Mouse (Mus musculus) neural tube, embryonic 13.5 days (tissue): ENCODE results near the gene Pebp1. TPM values are rescaled to one million over a fixed set of nuclear protein-coding genes. Genes with fewer than 3 reads are reported as not detected.

Experiments
- ATAC-seq: fragments of 200-750 bp; cut with Nextera tagmentation; 2 replicates; pipeline ENCODE4 v1.8.0; 2017; ENCODE audit warnings: low read depth, mild to moderate bottlenecking, moderate TSS enrichment, moderate library complexity
- H3K27ac ChIP-seq: fragments of 300-500 bp; sonication (generic); replicated peaks from 2 replicates; pipeline ENCODE4 v1.5.1; 2015; ENCODE audit warnings: moderate library complexity, mild to moderate bottlenecking, inconsistent platforms
- H3K27me3 ChIP-seq: fragments of 300-500 bp; sonication (generic); 2 replicates; pipeline ENCODE4 v1.6.1; 2015; ENCODE audit warnings: mild to moderate bottlenecking, inconsistent platforms
- H3K36me3 ChIP-seq: fragments of 300-500 bp; sonication (generic); 2 replicates; pipeline ENCODE4 v1.6.1; 2015; ENCODE audit warnings: mild to moderate bottlenecking, inconsistent platforms
- H3K4me1 ChIP-seq: fragments of 300-500 bp; sonication (generic); replicated peaks from 2 replicates; pipeline ENCODE4 v1.6.1; 2015; ENCODE audit warnings: inconsistent platforms
- H3K4me2 ChIP-seq: fragments of 300-500 bp; sonication (generic); 2 replicates; pipeline ENCODE4 v1.6.1; 2015; ENCODE audit warnings: inconsistent platforms, mild to moderate bottlenecking, moderate library complexity
- H3K4me3 ChIP-seq: fragments of 300-500 bp; sonication (generic); 2 replicates; pipeline ENCODE4 v1.5.1; 2015; ENCODE audit warnings: mild to moderate bottlenecking, inconsistent platforms
- H3K9ac ChIP-seq: fragments of 300-500 bp; sonication (generic); 2 replicates; pipeline ENCODE4 v1.6.1; 2015; ENCODE audit warnings: moderate library complexity, mild to moderate bottlenecking, inconsistent platforms
- H3K9me3 ChIP-seq: fragments of 300-500 bp; sonication (generic); 2 replicates; pipeline ENCODE4 v1.6.1; 2016; ENCODE audit warnings: inconsistent platforms
- WGBS: fragments of 180-500 bp; shearing (Covaris S2); methylation state at CpG from one replicate; pipeline ENCODE4 v1.1.7; 2015; 5-methylcytosine and 5-hydroxymethylcytosine counted together
- polyA plus RNA-seq: library from polyadenylated mRNA; unstranded; fragments of >200 nt; fragmentation: Nextera tagmentation; extraction: Ambion mirVana; gene quantifications from 2 replicates; pipeline ENCODE4 v1.2.1, GENCODE M21; 2015

The Pebp1 gene
- 991 and 996 TPM in 2 replicates for polyA plus RNA-seq

DNA sequence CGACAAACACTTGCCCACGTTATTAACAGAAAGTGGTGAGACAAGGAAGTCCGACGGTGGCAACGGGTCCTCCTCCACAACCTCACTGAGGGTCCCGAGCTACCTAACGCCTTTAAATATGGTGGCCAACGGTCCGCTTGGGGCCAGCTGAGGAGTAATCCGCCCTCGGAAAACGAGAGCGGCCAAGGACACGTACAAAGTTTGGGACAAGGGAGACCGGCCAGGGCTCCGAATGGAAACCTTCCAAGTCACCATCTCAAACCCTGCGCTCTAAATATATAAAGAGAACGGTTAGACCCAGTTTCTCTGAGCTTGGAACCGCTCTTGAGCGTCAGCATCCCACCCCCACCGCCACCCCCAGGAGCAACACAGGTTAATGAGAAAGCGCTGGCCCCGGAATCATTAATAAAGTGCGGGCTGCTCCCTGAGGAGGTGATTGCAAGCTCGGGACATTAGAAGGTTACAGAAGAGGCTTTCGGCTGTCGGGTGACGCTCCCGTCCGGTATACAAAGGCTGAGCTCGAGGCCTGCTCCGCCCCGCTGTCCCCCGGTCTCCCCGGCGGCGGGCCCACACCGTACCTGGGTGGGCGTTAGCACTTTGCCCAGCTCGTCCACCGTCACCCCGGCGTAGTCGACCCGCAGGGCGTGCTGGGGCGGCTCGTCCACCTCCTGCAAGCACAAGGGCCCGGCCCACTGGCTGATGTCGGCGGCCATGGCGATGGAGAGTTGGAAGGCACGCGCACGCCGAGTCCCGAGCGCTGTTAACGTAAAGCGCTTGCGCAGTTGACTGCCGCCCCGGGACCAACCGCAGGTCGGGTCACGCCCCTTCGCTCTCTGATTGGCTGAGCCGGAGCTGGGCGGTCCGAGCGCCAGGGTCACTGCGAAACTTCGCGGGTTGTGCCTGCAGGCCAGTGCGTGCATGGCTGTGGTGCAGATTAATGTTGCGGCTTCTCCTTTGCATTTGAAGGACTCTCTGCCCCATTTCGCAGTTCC lies at the start of gene Pebp1:
TSS of gene Pebp1 (minus strand) at position 795 of the 992 bp plus-strand sequence.
- Histone ChIP-seq H3K27me3 (peaks cover 6% of the 10 kb centered on the region; the same call in 1 of the 2 replicates), H3K36me3 (peaks cover 32% of the 10 kb centered on the region), H3K9ac (peak within 1 kb of the TSS; percentile 88), H3K4me2 (peak within 1 kb of the TSS; percentile 82), H3K27ac (peak within 1 kb of the TSS; percentile 62), H3K4me3 (peak within 1 kb of the TSS; percentile 87), H3K9me3 (no peaks in the 10 kb centered on the region), H3K4me1 (peaks cover 42% of the 10 kb centered on the region)
- WGBS: under 1% methylated on average over 77 of the region's 77 CpGs
- peak; percentile 94 for ATAC-seq

DNA sequence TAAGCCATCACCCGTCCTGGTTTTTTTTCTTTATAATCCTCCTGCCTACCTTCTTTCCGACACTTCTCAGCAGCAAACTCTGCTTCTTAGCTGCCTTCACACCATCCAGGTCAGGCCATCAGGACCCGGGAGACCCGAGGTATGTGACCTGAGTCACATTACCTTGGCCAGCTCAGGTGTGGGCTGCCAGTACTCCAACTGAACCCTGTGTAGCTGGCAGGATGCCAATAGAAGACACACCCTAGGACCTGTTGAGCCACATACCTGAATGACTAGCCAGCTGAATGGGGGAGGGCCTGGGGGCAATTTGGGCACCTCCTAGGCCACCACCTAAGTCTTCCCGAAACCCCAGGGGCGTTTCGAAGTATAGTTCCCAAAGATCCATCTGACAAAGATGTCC lies 43.0 kb upstream of the Pebp1 start:
- ATAC-seq: no peak
- 93% methylated on average over 7 of the region's 7 CpGs for WGBS
- Histone ChIP-seq H3K4me2 (no peak overlapping the region), H3K36me3 (no peaks in the 10 kb centered on the region), H3K4me3 (no peak overlapping the region), H3K9ac (no peak overlapping the region), H3K9me3 (no peaks in the 10 kb centered on the region), H3K27me3 (no peaks in the 10 kb centered on the region), H3K4me1 (no peaks in the 10 kb centered on the region), H3K27ac (no peak overlapping the region)

DNA sequence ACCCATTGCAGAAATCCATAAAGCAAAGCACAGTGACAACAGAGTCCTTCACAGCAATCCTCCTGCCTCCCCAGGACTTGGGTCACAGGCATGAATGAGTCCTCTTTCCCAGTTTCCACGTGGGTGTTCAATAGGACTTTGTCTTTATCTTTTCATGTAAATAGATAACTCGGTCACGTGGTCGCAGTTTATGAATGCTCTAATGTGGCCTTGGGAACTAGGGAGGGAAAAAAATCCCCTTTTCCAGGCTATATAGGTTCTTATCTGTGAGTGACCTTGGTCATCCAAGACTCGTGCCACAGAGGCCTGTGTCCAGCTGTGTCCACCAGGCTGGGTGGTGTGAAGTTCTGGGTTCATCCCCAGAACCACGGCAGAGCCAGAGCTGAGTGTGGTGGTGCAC lies 39.0 kb upstream of the Pebp1 start:
- Histone ChIP-seq H3K4me3 (no peak overlapping the region), H3K36me3 (no peaks in the 10 kb centered on the region), H3K27ac (no peak overlapping the region), H3K4me1 (no peaks in the 10 kb centered on the region), H3K27me3 (peaks cover 4% of the 10 kb centered on the region; the same call in 1 of the 2 replicates), H3K4me2 (no peak overlapping the region), H3K9ac (no peak overlapping the region), H3K9me3 (no peaks in the 10 kb centered on the region)
- WGBS: 82% methylated on average over 6 of the region's 6 CpGs
- no peak for ATAC-seq

DNA sequence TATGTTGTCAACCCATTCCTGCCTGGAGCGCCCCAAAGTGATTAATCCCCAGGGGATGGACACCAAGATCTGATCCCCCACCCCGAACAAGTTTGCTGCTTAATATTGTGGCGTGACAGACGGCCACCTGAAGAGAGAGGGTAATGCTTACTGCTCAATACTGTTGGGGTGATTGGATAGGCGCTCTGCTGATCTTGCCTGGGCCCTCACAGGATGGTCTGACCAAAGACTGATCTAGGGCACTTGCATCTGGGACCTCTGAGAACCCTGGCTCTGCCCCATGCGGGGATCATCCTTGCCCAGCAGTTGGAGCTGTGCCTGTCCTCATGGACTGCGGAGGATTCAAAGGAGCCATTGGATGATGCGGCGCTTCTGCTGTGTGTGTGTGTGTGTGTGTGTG lies 36.3 kb upstream of the Pebp1 start:
- Histone ChIP-seq H3K4me3 (no peak overlapping the region), H3K27ac (no peak overlapping the region), H3K9ac (no peak overlapping the region), H3K9me3 (no peaks in the 10 kb centered on the region), H3K4me1 (peaks cover 10% of the 10 kb centered on the region; the same call in 1 of the 2 replicates), H3K36me3 (no peaks in the 10 kb centered on the region), H3K27me3 (peaks cover 23% of the 10 kb centered on the region), H3K4me2 (no peak overlapping the region)
- WGBS: 89% methylated on average over 9 of the region's 9 CpGs
- ATAC-seq: no peak

DNA sequence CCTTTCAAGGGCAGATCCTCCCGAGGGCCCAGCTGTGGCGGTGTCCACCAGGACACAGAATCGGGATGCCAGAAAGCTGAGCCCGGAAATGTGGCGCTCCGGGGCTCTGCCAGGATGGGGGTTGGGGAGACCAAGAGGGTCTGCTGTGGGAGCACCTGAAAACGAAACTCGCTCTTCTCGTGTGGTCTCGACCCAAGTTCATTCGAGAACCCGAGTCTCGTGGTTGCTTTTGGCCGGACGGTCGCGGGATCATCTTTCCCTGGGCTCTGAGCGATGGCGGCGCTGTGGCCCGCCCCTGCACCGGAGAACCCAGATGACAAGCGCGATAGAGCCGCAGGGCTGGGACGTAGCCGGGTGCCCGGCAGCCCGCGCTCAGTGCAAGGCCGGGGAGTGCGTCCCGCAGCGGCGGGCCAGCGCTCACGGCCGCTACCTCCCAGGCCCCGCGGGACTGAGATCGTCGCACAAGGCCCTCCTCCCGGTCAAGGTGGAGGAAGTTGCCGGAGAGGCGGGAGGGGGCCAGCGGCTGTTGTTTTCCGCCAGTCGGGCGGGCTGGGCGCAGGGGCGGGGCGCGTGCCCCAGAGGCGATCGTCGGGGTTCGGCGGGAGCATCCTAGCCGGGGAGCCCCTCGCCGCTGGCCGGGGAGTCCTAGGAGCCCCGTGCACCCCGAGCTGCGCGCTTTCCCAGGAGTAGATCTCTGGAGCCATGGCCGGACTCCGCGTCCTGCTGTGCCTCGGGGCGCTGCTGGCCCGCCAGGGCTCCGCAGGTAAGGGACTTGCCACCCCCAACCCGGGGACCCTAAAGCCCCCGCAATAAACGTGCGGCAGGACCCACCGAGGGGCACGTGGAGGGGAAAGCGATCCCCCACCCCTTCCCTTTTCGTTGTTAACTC lies 31.6 kb upstream of the Pebp1 start, which contains the start of gene Vsig10:
TSS of gene Vsig10 (plus strand) at position 343 of the 889 bp plus-strand sequence.
- under 1% methylated on average over 71 of the region's 81 CpGs for WGBS

DNA sequence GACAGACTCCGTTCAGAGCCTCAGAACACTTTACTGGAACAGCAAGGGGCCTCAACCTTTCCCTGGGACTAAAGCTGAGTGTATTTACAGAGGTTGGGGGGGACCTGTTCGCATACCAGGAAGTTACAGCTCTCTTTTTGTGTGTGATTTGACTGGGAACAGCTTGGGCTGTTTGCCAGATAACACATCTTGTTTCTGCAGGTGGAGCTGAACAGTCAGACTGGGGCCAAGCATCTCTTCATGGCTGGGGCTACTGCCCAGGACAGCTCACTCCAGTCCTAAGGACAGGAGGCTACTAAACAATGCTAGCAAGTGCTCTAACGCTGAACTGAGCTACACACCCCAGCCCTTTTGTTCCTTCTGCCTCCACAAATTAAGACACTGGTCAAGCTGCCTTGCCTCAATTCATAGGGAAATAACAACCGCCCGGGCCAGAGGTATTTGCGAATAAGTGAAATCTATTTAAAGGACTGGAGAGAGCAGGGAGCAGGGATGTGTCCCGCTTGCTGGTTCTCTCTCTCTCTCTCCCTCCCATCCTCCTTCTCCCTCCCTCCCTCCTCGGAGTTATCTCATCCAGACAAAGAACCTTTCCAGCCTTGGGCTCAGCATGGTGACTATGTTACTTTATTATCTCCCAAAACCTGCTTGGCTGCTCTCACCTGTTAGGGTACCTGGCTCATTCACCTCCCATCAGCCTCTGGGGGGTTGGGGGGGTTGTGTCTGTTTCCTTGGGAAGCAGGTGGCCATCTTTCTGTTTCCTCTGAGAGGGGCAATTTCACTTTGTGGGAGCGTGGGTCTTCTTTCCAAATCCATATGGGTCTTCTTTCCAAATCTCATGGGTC lies 27.4 kb upstream of the Pebp1 start:
- peaks cover 16% of the 10 kb centered on the region; the same call in 1 of the 2 replicates for H3K4me1 ChIP-seq
- no peaks in the 10 kb centered on the region for H3K9me3 ChIP-seq
- H3K4me3 ChIP-seq: no peak overlapping the region
- H3K9ac ChIP-seq: no peak overlapping the region
- no peak overlapping the region for H3K27ac ChIP-seq
- no peak for ATAC-seq
- H3K4me2 ChIP-seq: no peak overlapping the region
- H3K36me3 ChIP-seq: no peaks in the 10 kb centered on the region
- WGBS: 14% methylated on average over 9 of the region's 9 CpGs
- peaks cover 24% of the 10 kb centered on the region for H3K27me3 ChIP-seq

More for the DNA sequence above, 31.6 kb upstream of the Pebp1 start, which contains the start of gene Vsig10:
- peak; percentile 87 for ATAC-seq
- peak within 1 kb of the TSS; percentile 65 for H3K27ac ChIP-seq
- peak within 1 kb of the TSS; percentile 99 for H3K4me2 ChIP-seq
- H3K27me3 ChIP-seq: peaks cover 40% of the 10 kb centered on the region
- peak within 1 kb of the TSS; percentile 76 for H3K9ac ChIP-seq
- peaks cover 18% of the 10 kb centered on the region; the same call in 1 of the 2 replicates for H3K4me1 ChIP-seq
- H3K4me3 ChIP-seq: peak within 1 kb of the TSS; percentile 66
- H3K9me3 ChIP-seq: no peaks in the 10 kb centered on the region
- H3K36me3 ChIP-seq: no peaks in the 10 kb centered on the region

DNA sequence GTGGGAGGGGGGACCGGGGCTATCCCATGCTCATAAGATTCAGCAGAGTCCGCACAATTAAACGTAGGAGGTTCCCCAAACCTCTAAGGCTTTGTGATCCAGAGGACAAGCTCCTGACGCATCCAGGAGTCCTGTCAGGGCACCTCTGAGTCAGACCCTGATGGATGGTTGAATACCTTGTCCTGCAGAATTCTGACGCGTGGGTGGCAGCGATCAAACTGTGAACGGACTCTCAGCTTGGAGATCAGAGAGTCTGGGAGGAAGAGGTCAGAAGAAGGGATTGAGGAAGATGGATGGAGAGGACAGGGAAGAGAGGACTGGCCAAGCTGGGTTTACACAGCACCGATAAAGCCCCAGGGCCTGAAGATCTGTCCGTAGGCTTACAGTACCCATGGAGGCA lies 26.5 kb upstream of the Pebp1 start:
- Histone ChIP-seq H3K4me2 (peak overlapping the region; percentile 32), H3K4me1 (peaks cover 8% of the 10 kb centered on the region; the same call in 1 of the 2 replicates), H3K4me3 (no peak overlapping the region), H3K27me3 (peaks cover 20% of the 10 kb centered on the region), H3K9ac (no peak overlapping the region), H3K36me3 (no peaks in the 10 kb centered on the region), H3K9me3 (no peaks in the 10 kb centered on the region), H3K27ac (no peak overlapping the region)
- no peak for ATAC-seq
- 41% methylated on average over 10 of the region's 10 CpGs for WGBS

DNA sequence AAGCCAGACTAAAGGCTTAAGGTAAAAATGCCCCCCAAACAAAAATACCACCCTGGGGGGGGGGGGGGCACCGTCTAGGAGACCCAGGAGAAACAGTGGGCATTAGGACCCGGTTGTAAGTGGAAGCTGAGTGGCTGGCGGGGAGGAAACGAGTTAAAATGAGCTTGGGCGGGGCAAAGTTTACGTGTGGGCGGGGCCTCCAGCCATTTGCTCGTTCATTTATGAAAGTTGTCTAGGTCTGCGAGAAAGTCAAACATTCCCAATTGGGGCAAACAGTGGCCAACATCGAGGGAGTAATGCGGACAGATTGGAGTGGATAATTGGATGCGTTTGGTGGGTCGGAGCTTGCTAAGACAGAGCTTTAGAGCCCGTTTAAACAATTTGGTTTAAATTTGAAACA lies 26.0 kb upstream of the Pebp1 start:
- peaks cover 20% of the 10 kb centered on the region for H3K27me3 ChIP-seq

DNA sequence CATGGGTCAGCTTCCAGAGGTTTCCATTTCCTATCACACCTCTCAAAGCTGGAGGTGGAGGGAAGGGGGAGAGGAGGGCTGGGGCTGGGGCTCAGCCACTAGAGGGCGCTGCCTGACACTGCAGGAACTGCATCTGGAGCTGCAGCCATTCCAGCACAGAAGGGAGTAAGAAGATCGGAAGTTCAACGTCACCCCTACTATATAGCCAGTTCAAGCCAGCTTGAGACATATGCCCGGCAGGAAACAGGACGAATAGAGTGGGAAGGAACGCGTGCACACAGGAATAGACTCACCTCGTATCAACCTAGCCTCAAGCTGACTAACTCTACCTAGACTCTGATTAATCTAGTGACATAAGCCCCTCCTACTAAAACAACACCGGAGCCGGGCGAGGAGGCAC lies 20.3 kb upstream of the Pebp1 start:
- Histone ChIP-seq H3K4me1 (no peaks in the 10 kb centered on the region), H3K4me2 (no peak overlapping the region), H3K27ac (no peak overlapping the region), H3K27me3 (no peaks in the 10 kb centered on the region), H3K4me3 (no peak overlapping the region), H3K9ac (no peak overlapping the region), H3K36me3 (no peaks in the 10 kb centered on the region), H3K9me3 (no peaks in the 10 kb centered on the region)
- ATAC-seq: no peak
- WGBS: 43% methylated on average over 11 of the region's 11 CpGs

More for the DNA sequence above, 26.0 kb upstream of the Pebp1 start:
- Histone ChIP-seq H3K4me2 (peak overlapping the region; percentile 32), H3K36me3 (no peaks in the 10 kb centered on the region), H3K9me3 (no peaks in the 10 kb centered on the region), H3K4me3 (0 out of 2 replicates have a peak overlapping the region, but pooled peaks have one; percentile 10), H3K9ac (no peak overlapping the region), H3K4me1 (peaks cover 8% of the 10 kb centered on the region; the same call in 1 of the 2 replicates), H3K27ac (no peak overlapping the region)
- ATAC-seq: no peak
- WGBS: 26% methylated on average over 14 of the region's 14 CpGs

DNA sequence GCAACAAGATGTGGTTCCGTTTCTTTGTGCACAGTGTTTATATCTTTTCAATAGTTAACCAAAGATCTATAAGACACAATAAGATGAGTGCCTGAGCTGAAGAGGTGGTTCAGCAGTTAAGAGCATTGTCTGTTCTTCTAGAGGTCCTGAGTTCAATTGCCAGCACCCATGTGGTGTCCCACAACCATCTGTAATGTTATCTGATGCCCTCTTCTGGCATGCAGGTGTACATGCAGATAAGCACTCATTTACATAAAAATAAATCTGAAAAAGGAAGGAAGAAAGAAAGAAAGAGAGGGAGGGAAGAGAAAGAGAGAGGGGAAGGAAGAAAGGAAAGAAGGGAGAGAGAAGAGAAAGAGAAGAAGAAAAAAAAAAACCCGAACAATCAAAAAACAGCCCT lies 19.4 kb upstream of the Pebp1 start:
- Histone ChIP-seq H3K4me1 (no peaks in the 10 kb centered on the region), H3K4me2 (no peak overlapping the region), H3K36me3 (no peaks in the 10 kb centered on the region), H3K27ac (no peak overlapping the region), H3K9me3 (no peaks in the 10 kb centered on the region), H3K27me3 (no peaks in the 10 kb centered on the region), H3K9ac (no peak overlapping the region), H3K4me3 (no peak overlapping the region)
- ATAC-seq: no peak
- WGBS: 96% methylated on average over 2 of the region's 2 CpGs

DNA sequence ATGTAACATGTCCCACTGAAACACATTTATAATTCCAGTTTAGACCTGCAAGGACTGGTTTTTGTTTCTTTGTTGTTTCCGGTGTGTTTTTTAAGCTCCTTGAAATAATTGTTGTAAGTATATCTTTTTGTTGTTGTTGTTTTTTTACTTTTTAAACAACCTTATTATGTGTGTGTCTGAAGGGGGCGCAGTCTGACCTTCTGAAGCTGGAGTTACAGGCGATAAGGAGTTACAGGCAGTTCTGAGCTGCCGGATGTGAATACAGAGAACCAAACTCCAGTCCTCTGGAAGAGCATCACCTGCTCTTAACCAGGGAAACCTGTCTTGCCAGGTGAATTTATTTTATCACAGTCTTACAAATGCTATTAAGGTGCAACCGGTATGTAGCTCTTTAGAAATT lies 18.3 kb upstream of the Pebp1 start:
- Histone ChIP-seq H3K27me3 (no peaks in the 10 kb centered on the region), H3K9ac (no peak overlapping the region), H3K4me2 (no peak overlapping the region), H3K9me3 (no peaks in the 10 kb centered on the region), H3K4me1 (no peaks in the 10 kb centered on the region), H3K4me3 (no peak overlapping the region), H3K27ac (no peak overlapping the region), H3K36me3 (no peaks in the 10 kb centered on the region)
- 92% methylated on average over 5 of the region's 5 CpGs for WGBS
- ATAC-seq: no peak
